Mouse (Mus musculus): ENCODE data around the gene Fbxl4.
"Not testable (repeated sequence)": the region's sequence is repeated elsewhere in the genome, so short reads cannot be mapped to it uniquely, and the experiment has no call there.

Gene Fbxl4

GRCm38 (mm10) chr4:22357266-22357930, at the start of gene Fbxl4:
Fbxl4 (plus strand) TSS chr4:22357543.
- in situ Hi-C loops (cut with MboI, MseI) = no loop called here

GRCm38 (mm10) chr4:22314564-22314963, 42.8 kb upstream of the Fbxl4 start:
- in situ Hi-C loops (cut with MboI, MseI) = no loop called here

GRCm38 (mm10) chr4:22342816-22343573, 14.3 kb upstream of the Fbxl4 start:
- in situ Hi-C loops (cut with MboI, MseI) = no loop called here

- in situ Hi-C loops (cut with MboI, MseI) = not testable (repeated sequence)
Observed at GRCm38 (mm10) chr4:22349086-22349485, 8.3 kb upstream of the Fbxl4 start.

GRCm38 (mm10) chr4:22357931-22358300, 573 bp downstream of the Fbxl4 start:
- in situ Hi-C loops (cut with MboI, MseI) = no loop called here

- in situ Hi-C loops (cut with MboI, MseI) = no loop called here
Observed at GRCm38 (mm10) chr4:22358487-22358886, 1.1 kb downstream of the Fbxl4 start.

GRCm38 (mm10) chr4:22367368-22367767, 10.0 kb downstream of the Fbxl4 start:
- in situ Hi-C loops (cut with MboI, MseI) = no loop called here

GRCm38 (mm10) chr4:22378516-22378915, 21.2 kb downstream of the Fbxl4 start:
- in situ Hi-C loops (cut with MboI, MseI) = no loop called here

GRCm38 (mm10) chr4:22380646-22381045, 23.3 kb downstream of the Fbxl4 start:
- in situ Hi-C loops (cut with MboI, MseI) = no loop called here

GRCm38 (mm10) chr4:22383528-22384265, 26.4 kb downstream of the Fbxl4 start:
- in situ Hi-C loops (cut with MboI, MseI) = no loop called here

- in situ Hi-C loops (cut with MboI, MseI) = no loop called here
Observed at GRCm38 (mm10) chr4:22390045-22390444, 32.7 kb downstream of the Fbxl4 start.

GRCm38 (mm10) chr4:22392777-22393473, 35.6 kb downstream of the Fbxl4 start:
- in situ Hi-C loops (cut with MboI, MseI) = no loop called here

- in situ Hi-C loops (cut with MboI, MseI) = no loop called here
Observed at GRCm38 (mm10) chr4:22395404-22395803, 38.1 kb downstream of the Fbxl4 start.

- in situ Hi-C loops (cut with MboI, MseI) = no loop called here
Observed at GRCm38 (mm10) chr4:22396484-22397000, 39.2 kb downstream of the Fbxl4 start.

GRCm38 (mm10) chr4:22397003-22397402, 39.7 kb downstream of the Fbxl4 start:
- in situ Hi-C loops (cut with MboI, MseI) = no loop called here

GRCm38 (mm10) chr4:22402032-22402431, 44.7 kb downstream of the Fbxl4 start:
- in situ Hi-C loops (cut with MboI, MseI) = no loop called here

GRCm38 (mm10) chr4:22402930-22403329, 45.6 kb downstream of the Fbxl4 start:
- in situ Hi-C loops (cut with MboI, MseI) = no loop called here

GRCm38 (mm10) chr4:22420627-22421026, 63.3 kb downstream of the Fbxl4 start:
- in situ Hi-C loops (cut with MboI, MseI) = no loop called here

GRCm38 (mm10) chr4:22422400-22422799, 65.1 kb downstream of the Fbxl4 start:
- in situ Hi-C loops (cut with MboI, MseI) = no loop called here

- in situ Hi-C loops (cut with MboI, MseI) = no loop called here
Observed at GRCm38 (mm10) chr4:22428150-22428549, 70.8 kb downstream of the Fbxl4 start.

- in situ Hi-C loops (cut with MboI, MseI) = no loop called here
Observed at GRCm38 (mm10) chr4:22469575-22469974, 112.2 kb downstream of the Fbxl4 start.

All from T-helper 17 cell (primary cell).